Mouse (Mus musculus) heart, embryonic 15.5 days (tissue): ENCODE measurements around the gene Lyrm7. TPM values are rescaled to one million over a fixed set of nuclear protein-coding genes. Genes with fewer than 3 reads are reported as not detected.
A peak's percentile ranks its signal among the peaks of the same experiment; 100 is the strongest.

Source experiments
- ATAC-seq: fragments of 200-750 bp; cut with Nextera tagmentation; replicated peaks from 2 replicates; pipeline ENCODE4 v1.8.0; 2017; ENCODE audit warnings: low read depth, moderate TSS enrichment; ENCODE audit not compliant: insufficient number of reproducible peaks, insufficient read depth, low FRiP score
- H3K27ac ChIP-seq: fragments of 300-500 bp; sonication (generic); 2 replicates; pipeline ENCODE4 v1.5.1; 2015; ENCODE audit warnings: mild to moderate bottlenecking, inconsistent platforms
- H3K27me3 ChIP-seq: fragments of 300-500 bp; sonication (generic); 2 replicates; pipeline ENCODE4 v1.6.1; 2015; ENCODE audit warnings: inconsistent platforms
- H3K36me3 ChIP-seq: fragments of 300-500 bp; sonication (generic); 2 replicates; pipeline ENCODE4 v1.6.1; 2015; ENCODE audit warnings: mild to moderate bottlenecking, inconsistent platforms
- H3K4me1 ChIP-seq: fragments of 300-500 bp; sonication (generic); replicated peaks from 2 replicates; pipeline ENCODE4 v1.6.1; 2015; ENCODE audit warnings: inconsistent platforms
- H3K4me2 ChIP-seq: fragments of 300-500 bp; sonication (generic); 2 replicates; pipeline ENCODE4 v1.6.1; 2015; ENCODE audit warnings: inconsistent platforms, mild to moderate bottlenecking, moderate library complexity
- H3K4me3 ChIP-seq: fragments of 300-500 bp; sonication (generic); 2 replicates; pipeline ENCODE4 v1.5.1; 2015; ENCODE audit warnings: mild to moderate bottlenecking, inconsistent platforms
- H3K9ac ChIP-seq: fragments of 300-500 bp; sonication (generic); 2 replicates; pipeline ENCODE4 v1.6.1; 2015; ENCODE audit warnings: mild to moderate bottlenecking, inconsistent platforms
- H3K9me3 ChIP-seq: fragments of 300-500 bp; sonication (generic); replicated peaks from 2 replicates; pipeline ENCODE4 v1.6.1; 2016; ENCODE audit warnings: inconsistent platforms
- WGBS: fragments of 180-500 bp; shearing (Covaris S2); methylation state at CpG from one replicate; pipeline ENCODE4 v1.1.7; 2015; ENCODE audit warnings: mixed read lengths; 5-methylcytosine and 5-hydroxymethylcytosine counted together
- polyA plus RNA-seq: library from polyadenylated mRNA; unstranded; fragments of >200 nt; fragmentation: Nextera tagmentation; extraction: Ambion mirVana; gene quantifications from 2 replicates; pipeline ENCODE4 v1.2.1, GENCODE M21; 2015

Gene Lyrm7
- polyA plus RNA-seq, 1 experiment from 2014 or later: 24.7 TPM

GRCm38 (mm10) chr11:54879922-54880321 lies 19.2 kb upstream of the Lyrm7 start:
- peaks cover 40% of the 10 kb centered on the region for H3K4me1 ChIP-seq
- no peak overlapping the region for H3K4me2 ChIP-seq
- no peaks in the 10 kb centered on the region for H3K27me3 ChIP-seq
- peak overlapping the region; percentile 83 for H3K27ac ChIP-seq
- H3K36me3 ChIP-seq: no peaks in the 10 kb centered on the region
- H3K9ac ChIP-seq: no peak overlapping the region
- H3K4me3 ChIP-seq: no peak overlapping the region
- 17% methylated on average over 10 of the region's 10 CpGs for WGBS
- ATAC-seq: no peak; the same call in 1 of the 2 replicates
- H3K9me3 ChIP-seq: no peaks in the 10 kb centered on the region

DNA sequence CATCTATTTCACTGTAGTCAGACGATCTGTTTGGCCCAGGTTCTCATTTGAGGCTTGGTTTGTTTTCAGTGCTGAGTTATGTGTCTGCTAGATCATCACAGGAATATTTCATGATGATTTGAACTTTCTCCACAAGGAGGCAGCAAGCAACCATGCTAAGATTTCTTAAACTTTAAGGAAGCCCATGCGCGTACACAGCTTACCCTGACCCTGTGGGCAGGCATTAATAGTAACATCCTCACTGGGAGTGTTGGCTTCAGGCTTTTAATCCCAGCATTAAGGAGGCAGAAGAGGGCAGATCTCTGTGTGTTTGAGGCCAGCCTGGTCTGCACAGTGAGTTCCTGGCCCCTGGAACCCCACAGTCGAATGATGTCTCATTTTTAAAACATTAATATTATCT lies 18.7 kb upstream of the Lyrm7 start:
- no peak overlapping the region for H3K4me2 ChIP-seq
- WGBS: 7% methylated on average over 4 of the region's 4 CpGs
- H3K36me3 ChIP-seq: peaks cover under 1% of the 10 kb centered on the region; the same call in 1 of the 2 replicates
- H3K4me1 ChIP-seq: peaks cover 35% of the 10 kb centered on the region
- no peak overlapping the region for H3K4me3 ChIP-seq
- no peak overlapping the region for H3K9ac ChIP-seq
- no peaks in the 10 kb centered on the region for H3K9me3 ChIP-seq
- ATAC-seq: no peak; the same call in 1 of the 2 replicates
- peak overlapping the region; percentile 83 for H3K27ac ChIP-seq
- H3K27me3 ChIP-seq: no peaks in the 10 kb centered on the region

GRCm38 (mm10) chr11:54878893-54879292 lies 18.2 kb upstream of the Lyrm7 start:
- Histone ChIP-seq H3K27ac (no peak overlapping the region), H3K4me1 (peaks cover 34% of the 10 kb centered on the region), H3K4me3 (no peak overlapping the region), H3K9ac (no peak overlapping the region), H3K4me2 (no peak overlapping the region), H3K9me3 (no peaks in the 10 kb centered on the region), H3K36me3 (peaks cover 6% of the 10 kb centered on the region), H3K27me3 (no peaks in the 10 kb centered on the region)
- 72% methylated on average over 6 of the region's 6 CpGs for WGBS
- ATAC-seq: no peak

DNA sequence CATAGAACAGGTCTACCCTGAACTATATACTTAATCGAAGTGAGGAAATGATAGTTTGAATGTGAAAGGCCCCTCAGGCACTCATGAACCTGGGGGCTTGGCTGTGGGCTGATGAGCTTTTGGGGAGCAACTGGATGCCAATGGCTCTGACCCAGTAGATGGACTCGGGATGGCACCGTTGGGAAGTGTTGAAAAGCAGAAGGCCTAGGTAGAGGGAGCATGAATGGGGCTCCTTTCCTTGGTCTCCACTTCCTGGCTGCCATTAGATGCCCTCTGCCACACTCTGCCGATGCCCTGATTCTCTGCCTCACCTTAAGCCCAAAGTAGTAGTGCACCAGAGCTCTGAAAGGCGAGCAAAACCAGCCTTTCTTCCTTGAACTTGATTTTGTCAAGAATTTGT lies 15.3 kb upstream of the Lyrm7 start:
- peaks cover 16% of the 10 kb centered on the region for H3K4me1 ChIP-seq
- no peak overlapping the region for H3K4me2 ChIP-seq
- no peak overlapping the region for H3K27ac ChIP-seq
- 85% methylated on average over 5 of the region's 5 CpGs for WGBS
- H3K36me3 ChIP-seq: peaks cover 28% of the 10 kb centered on the region
- no peak overlapping the region for H3K9ac ChIP-seq
- no peaks in the 10 kb centered on the region for H3K27me3 ChIP-seq
- no peak for ATAC-seq
- no peaks in the 10 kb centered on the region for H3K9me3 ChIP-seq
- H3K4me3 ChIP-seq: no peak overlapping the region

DNA sequence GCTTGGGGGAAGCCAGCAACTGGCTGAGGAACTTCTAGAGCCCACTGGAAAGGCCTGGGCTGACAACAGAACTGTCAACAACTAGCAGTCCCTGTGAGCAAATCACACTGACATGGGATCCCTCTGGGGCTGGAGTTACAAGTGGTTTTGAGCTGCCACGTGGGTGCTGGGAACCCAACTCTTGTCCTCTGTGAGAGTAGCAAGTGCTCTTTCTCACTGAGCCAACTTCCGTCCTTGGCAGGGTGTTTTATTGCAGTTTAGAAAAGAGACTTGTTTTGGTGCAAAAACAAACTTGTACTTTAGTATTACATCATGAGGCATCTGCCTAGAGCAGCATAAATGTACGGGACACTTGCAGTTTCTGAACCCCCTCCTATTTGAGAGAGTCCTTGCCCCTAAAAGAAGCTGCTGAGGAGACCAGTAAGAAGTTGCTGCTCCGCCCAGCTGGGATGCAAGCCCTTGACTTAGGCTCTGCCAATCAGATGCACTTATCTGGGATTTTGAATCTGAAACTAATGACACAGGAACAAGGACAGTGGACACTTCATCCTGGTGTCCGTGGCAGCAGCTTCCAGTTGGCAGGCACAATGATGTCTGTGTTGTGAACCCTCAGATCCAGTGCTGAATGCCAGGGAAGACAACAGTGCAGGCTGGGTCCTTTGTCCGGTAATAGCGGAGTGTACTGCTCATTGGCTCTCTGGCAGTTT lies 11.3 kb upstream of the Lyrm7 start:
- Histone ChIP-seq H3K4me1 (peaks cover 20% of the 10 kb centered on the region), H3K4me3 (no peak overlapping the region), H3K36me3 (peaks cover 45% of the 10 kb centered on the region), H3K4me2 (no peak overlapping the region), H3K27me3 (no peaks in the 10 kb centered on the region), H3K9ac (no peak overlapping the region), H3K9me3 (no peaks in the 10 kb centered on the region), H3K27ac (no peak overlapping the region; the same call in 1 of the 2 replicates)
- 79% methylated on average over 7 of the region's 7 CpGs for WGBS
- ATAC-seq: no peak

DNA sequence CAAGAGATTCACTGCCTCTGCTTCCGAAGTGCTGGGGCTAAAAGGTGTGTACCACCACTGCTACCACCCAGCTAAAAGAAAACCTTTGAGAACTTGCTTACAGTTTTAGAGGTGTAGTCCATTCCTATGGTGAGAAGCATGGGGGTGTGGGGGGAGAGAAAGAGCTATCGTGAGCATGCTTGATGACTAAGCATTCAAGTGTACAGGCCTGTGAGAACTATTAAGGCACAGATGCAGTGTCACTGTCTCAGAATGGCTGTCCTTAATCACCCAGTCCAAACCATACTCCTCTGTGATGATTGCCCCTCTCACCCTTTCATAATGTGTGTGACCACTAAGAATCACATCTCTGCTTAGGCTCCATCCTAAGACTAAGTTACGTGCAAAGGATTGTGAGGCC lies 8.6 kb upstream of the Lyrm7 start:
- Histone ChIP-seq H3K27ac (no peak overlapping the region), H3K9ac (no peak overlapping the region), H3K36me3 (peaks cover 44% of the 10 kb centered on the region), H3K4me2 (no peak overlapping the region), H3K4me1 (peaks cover 24% of the 10 kb centered on the region), H3K9me3 (no peaks in the 10 kb centered on the region), H3K27me3 (no peaks in the 10 kb centered on the region), H3K4me3 (no peak overlapping the region)
- WGBS: 72% methylated on average over 3 of the region's 3 CpGs
- ATAC-seq: no peak

GRCm38 (mm10) chr11:54868445-54868844 lies 7.7 kb upstream of the Lyrm7 start:
- H3K4me2 ChIP-seq: no peak overlapping the region; the same call in 1 of the 2 replicates
- peaks cover 35% of the 10 kb centered on the region for H3K36me3 ChIP-seq
- H3K27me3 ChIP-seq: no peaks in the 10 kb centered on the region
- H3K27ac ChIP-seq: no peak overlapping the region
- no peak for ATAC-seq
- no peak overlapping the region for H3K4me3 ChIP-seq
- no peak overlapping the region for H3K9ac ChIP-seq
- H3K9me3 ChIP-seq: no peaks in the 10 kb centered on the region
- WGBS: 67% methylated on average over 2 of the region's 2 CpGs
- peaks cover 24% of the 10 kb centered on the region for H3K4me1 ChIP-seq

DNA sequence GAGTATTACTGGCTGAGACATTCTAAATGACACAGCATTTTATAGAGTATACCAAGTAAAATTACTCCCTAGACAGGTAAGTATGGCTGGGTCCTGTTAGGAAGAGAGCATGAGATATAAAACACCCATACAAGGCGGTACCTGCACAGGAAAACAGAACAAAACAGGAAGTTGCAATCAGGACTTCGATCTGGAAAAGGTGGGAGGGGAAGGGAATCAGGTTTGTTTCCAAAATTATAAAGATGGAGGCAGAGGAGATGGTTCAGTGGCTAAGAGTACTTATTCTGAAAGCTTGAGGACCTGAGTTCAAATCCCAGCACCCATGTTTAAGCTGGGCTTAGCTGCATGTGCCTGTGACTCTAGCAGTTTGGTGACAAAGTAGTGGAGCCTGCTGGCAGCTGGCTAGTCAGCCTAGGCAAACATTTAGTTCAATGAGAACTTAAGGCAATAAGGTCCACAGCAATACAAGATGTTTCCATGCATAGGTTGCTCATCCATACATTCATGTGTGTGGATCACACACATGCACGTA lies 7.3 kb upstream of the Lyrm7 start:
- Histone ChIP-seq H3K9ac (0 out of 2 replicates have a peak overlapping the region, but pooled peaks have one; percentile 89), H3K4me3 (peak overlapping the region; percentile 74), H3K4me2 (peak overlapping the region; percentile 65), H3K27ac (no peak overlapping the region), H3K4me1 (peaks cover 24% of the 10 kb centered on the region), H3K9me3 (no peaks in the 10 kb centered on the region), H3K36me3 (peaks cover 32% of the 10 kb centered on the region), H3K27me3 (no peaks in the 10 kb centered on the region)
- WGBS: 83% methylated on average over 3 of the region's 3 CpGs
- ATAC-seq: no peak

- H3K4me3 ChIP-seq: peak overlapping the region; percentile 74
- 0 out of 2 replicates have a peak, but pooled peaks have one; percentile 32 for ATAC-seq
- peak overlapping the region; percentile 65 for H3K4me2 ChIP-seq
- H3K9me3 ChIP-seq: no peaks in the 10 kb centered on the region
- peak overlapping the region; percentile 91 for H3K27ac ChIP-seq
- H3K9ac ChIP-seq: peak overlapping the region; percentile 89
- peaks cover 26% of the 10 kb centered on the region for H3K36me3 ChIP-seq
- peaks cover 24% of the 10 kb centered on the region for H3K4me1 ChIP-seq
- H3K27me3 ChIP-seq: no peaks in the 10 kb centered on the region
- WGBS: 2% methylated on average over 5 of the region's 5 CpGs
Measured at GRCm38 (mm10) chr11:54867049-54867385, 6.3 kb upstream of the Lyrm7 start.

GRCm38 (mm10) chr11:54866119-54867048 lies 5.7 kb upstream of the Lyrm7 start, which contains the start of gene Hint1:
TSS of gene Hint1 (plus strand) at chr11:54866383.
- WGBS: under 1% methylated on average over 101 of the region's 107 CpGs
- Histone ChIP-seq H3K36me3 (peaks cover 21% of the 10 kb centered on the region), H3K27ac (peak within 1 kb of the TSS; percentile 91), H3K27me3 (no peaks in the 10 kb centered on the region), H3K4me1 (peaks cover 27% of the 10 kb centered on the region), H3K4me3 (peak within 1 kb of the TSS; percentile 74), H3K9ac (peak within 1 kb of the TSS; percentile 89), H3K9me3 (no peaks in the 10 kb centered on the region), H3K4me2 (peak within 1 kb of the TSS; percentile 65)
- peak; percentile 84 for ATAC-seq
